Mouse (Mus musculus) left cerebral cortex, adult 8-10 months (tissue): ENCODE data around the gene 1110065P20Rik. TPM values are rescaled to one million over a fixed set of nuclear protein-coding genes. Genes with fewer than 3 reads are reported as not detected.

Source experiments
- total RNA-seq, 4 experiments: library from RNA; stranded (reverse); gene quantifications; 2 replicates each; pipeline ENCODE4 v1.2.4; 2022

The 1110065P20Rik gene
- total RNA-seq, 4 experiments from 2014 or later = 66.4 to 70.2 (median 67.8) TPM

Other genes starting within 250 kb of the 1110065P20Rik start
- under 1 TPM in 3 of 4 experiments, not detected in 1; 0.53 to 0.74 (median 0.57) TPM for gene 3100002H09Rik, start 240.4 kb downstream of the 1110065P20Rik start, total RNA-seq
- 10 to 100 TPM; 15.9 to 20.5 (median 18.3) TPM for gene Pou3f1, start 194.4 kb downstream of the 1110065P20Rik start, total RNA-seq
- 10 to 100 TPM; 13.2 to 16.9 (median 16.3) TPM for gene Utp11, start 157.6 kb downstream of the 1110065P20Rik start, total RNA-seq
- 1 to 10 TPM; 1.4 to 3.1 (median 1.7) TPM for gene Fhl3, start 150.5 kb downstream of the 1110065P20Rik start, total RNA-seq
- 10 to 100 TPM; 32.4 to 39.9 (median 35.4) TPM for gene Sf3a3, start 136.4 kb downstream of the 1110065P20Rik start, total RNA-seq
- 10 to 100 TPM; 37.0 to 47.9 (median 44.4) TPM for gene Inpp5b, start 109.3 kb downstream of the 1110065P20Rik start, total RNA-seq
- 10 to 100 TPM; 22.0 to 29.3 (median 25.0) TPM for gene Mtf1, start 49.1 kb downstream of the 1110065P20Rik start, total RNA-seq
- 10 to 100 TPM; 30.5 to 41.1 (median 38.8) TPM for gene Yrdc, start 517 bp downstream of the 1110065P20Rik start, total RNA-seq
- gene Maneal, start 11.0 kb upstream of the 1110065P20Rik start, total RNA-seq = 10 to 100 TPM; 53.2 to 61.4 (median 57.1) TPM
- gene Epha10, start 29.7 kb upstream of the 1110065P20Rik start, total RNA-seq = 10 to 100 TPM; 36.6 to 40.5 (median 39.2) TPM
- 10 to 100 TPM; 19.6 to 24.4 (median 21.4) TPM for gene 9930104L06Rik, start 85.9 kb upstream of the 1110065P20Rik start, total RNA-seq
- 1 to 10 TPM; 1.4 to 2.1 (median 1.7) TPM for gene Cdca8, start 88.1 kb upstream of the 1110065P20Rik start, total RNA-seq
- gene Rspo1, start 135.2 kb upstream of the 1110065P20Rik start, total RNA-seq = 10 to 100 TPM; 14.0 to 18.9 (median 15.1) TPM
- gene Gnl2, start 165.4 kb upstream of the 1110065P20Rik start, total RNA-seq = 10 to 100 TPM; 54.2 to 67.7 (median 64.1) TPM
- under 1 TPM; 0.38 to 0.77 (median 0.69) TPM for gene Dnali1, start 214.5 kb upstream of the 1110065P20Rik start, total RNA-seq
- 10 to 100 TPM; 12.0 to 15.5 (median 13.5) TPM for gene Snip1, start 215.5 kb upstream of the 1110065P20Rik start, total RNA-seq
- gene Meaf6, start 233.9 kb upstream of the 1110065P20Rik start, total RNA-seq = 100 to 1,000 TPM; 108 to 125 (median 110) TPM